In the genomic region with DNA sequence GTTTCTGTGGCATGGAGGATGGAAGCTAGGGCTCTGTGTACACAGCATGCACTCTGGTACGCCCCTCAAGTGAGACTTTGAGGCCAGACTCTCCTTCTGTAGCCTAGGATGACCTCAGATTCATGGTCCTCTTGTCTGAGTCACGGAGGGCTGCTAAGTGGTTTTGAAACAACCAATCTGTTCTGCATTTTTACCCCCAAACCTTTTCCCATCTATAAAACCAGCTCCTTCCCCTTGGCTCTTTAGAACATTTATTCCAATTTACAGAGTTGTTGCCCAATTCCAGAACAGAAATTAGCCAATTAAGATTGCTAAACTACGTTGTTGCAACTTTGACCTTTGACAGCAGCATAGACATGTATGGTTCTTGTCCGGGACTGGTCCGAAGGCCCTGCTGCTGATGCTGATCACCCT, we compare ENCODE assay signal across 37 mouse cellular contexts. TPM values are rescaled to one million over a fixed set of nuclear protein-coding genes. Genes with fewer than 3 reads are reported as not detected.
DNase-seq lines count a peak whose midpoint lies in the region; ATAC-seq lines count a peak whose summit lies in the region.
"Had no signal": no experiment of that assay in that cellular context is flagged by ENCODE, and none has a peak within 500 bp of the region (broad histone marks: within the 10 kb centered on the region; RNA-seq: fewer than 3 reads in every experiment).

No protein-coding gene starts in this region.

- 0 out of 2 replicates have a peak, but pooled peaks have one; percentile 17 for ATAC-seq in lung, embryonic 16.5 days (ENCODE audit: low read depth)
- ATAC-seq: forebrain, embryonic 15.5 days; intestine, postnatal 0 days; liver, embryonic 12.5 days; midbrain, embryonic 15.5 days had no signal

- H3K36me3 ChIP-seq in lung, embryonic 16.5 days (ENCODE audit: control insufficient read depth, insufficient read depth, low read length), result no peaks in the 10 kb centered on the region
- H3K36me3 ChIP-seq: forebrain, embryonic 15.5 days; G1E; heart, embryonic 12.5 days; liver, embryonic 12.5 days; midbrain, embryonic 15.5 days; neural tube, embryonic 13.5 days; stomach, embryonic 15.5 days had no signal

- intact Hi-C loops in heart, postnatal 14 days (cut with DNase I), result no loop called here

- no peak for DNase-seq in lung, postnatal 4 days
- peak; percentile 44 for DNase-seq in adipocyte (ENCODE audit: low spot score)
- peak; percentile 65 for DNase-seq in lung, postnatal 36 days
- no peak for DNase-seq in heart, postnatal 14 days
- no peak for DNase-seq in kidney, postnatal 36 days
- DNase-seq in neural tube, embryonic 10.5 days (ENCODE audit: extremely low spot score, low spot score), result no peak
- DNase-seq: adrenal gland, postnatal 14 days; cerebellum, adult 2 months; cerebellum, postnatal 25 days; gastrocnemius, adult 2 months; gastrocnemius, postnatal 36 days; heart, adult 2 months; kidney, adult 9 months; kidney, postnatal 10 days; layer of hippocampus, adult 9-11 months; right cerebral cortex, postnatal 4 days had no signal

- no peak overlapping the region for H3K27ac ChIP-seq in lung, embryonic 16.5 days (ENCODE audit: low read length)
- H3K27ac ChIP-seq in brown adipose tissue, adult 24 weeks (replicated peaks; ENCODE audit: low read depth, low read length), result peak overlapping the region; percentile 80
- H3K27ac ChIP-seq: forebrain, embryonic 15.5 days; gastrocnemius, adult 2 months; heart, adult 2 months; hindbrain, embryonic 14.5 days; liver, embryonic 12.5 days; neural tube, embryonic 13.5 days; stomach, embryonic 15.5 days had no signal

- H3K9ac ChIP-seq in lung, embryonic 16.5 days (ENCODE audit: low read length), result no peak overlapping the region
- H3K9ac ChIP-seq: forebrain, embryonic 15.5 days; heart, embryonic 12.5 days; hindbrain, embryonic 14.5 days; liver, embryonic 12.5 days; midbrain, embryonic 15.5 days; neural tube, embryonic 13.5 days; stomach, embryonic 15.5 days had no signal

- no peaks in the 10 kb centered on the region for H3K4me1 ChIP-seq in lung, embryonic 16.5 days (replicated peaks; ENCODE audit: control insufficient read depth, insufficient read depth, low read length)
- H3K4me1 ChIP-seq in brown adipose tissue, adult 24 weeks (ENCODE audit: control insufficient read depth, insufficient read depth, insufficient read length, low read length), result peaks cover 14% of the 10 kb centered on the region
- H3K4me1 ChIP-seq: heart, embryonic 12.5 days; liver, embryonic 12.5 days; megakaryocyte, embryonic 14.5 days; stomach, embryonic 15.5 days had no signal

- no peak overlapping the region for H3K4me3 ChIP-seq in lung, embryonic 16.5 days (ENCODE audit: low read length)
- H3K4me3 ChIP-seq in brown adipose tissue, adult 24 weeks (ENCODE audit: insufficient read depth, low read depth, low read length), result no peak overlapping the region
- H3K4me3 ChIP-seq: forebrain, embryonic 15.5 days; gastrocnemius, adult 2 months; heart, adult 2 months; heart, embryonic 12.5 days; liver, embryonic 12.5 days; megakaryocyte, embryonic 14.5 days; midbrain, embryonic 15.5 days; myocyte; neural tube, embryonic 13.5 days; stomach, embryonic 15.5 days had no signal

- no peak overlapping the region for H3K4me2 ChIP-seq in lung, embryonic 16.5 days (ENCODE audit: low read depth, low read length)
- H3K4me2 ChIP-seq: forebrain, embryonic 15.5 days; heart, embryonic 12.5 days; hindbrain, embryonic 14.5 days; liver, embryonic 12.5 days; midbrain, embryonic 15.5 days; neural tube, embryonic 13.5 days; stomach, embryonic 15.5 days had no signal

- no peaks in the 10 kb centered on the region for H3K9me3 ChIP-seq in lung, embryonic 16.5 days (ENCODE audit: control insufficient read depth, low read length)
- H3K9me3 ChIP-seq: forebrain, embryonic 15.5 days; liver, embryonic 12.5 days; midbrain, embryonic 15.5 days; neural tube, embryonic 13.5 days; stomach, embryonic 15.5 days had no signal

- H3K27me3 ChIP-seq in lung, embryonic 16.5 days (ENCODE audit: control insufficient read depth, insufficient read depth, low read depth, low read length), result no peaks in the 10 kb centered on the region
- H3K27me3 ChIP-seq: forebrain, embryonic 15.5 days; heart, embryonic 12.5 days; liver, embryonic 12.5 days; midbrain, embryonic 15.5 days; neural tube, embryonic 13.5 days; stomach, embryonic 15.5 days had no signal

- 58% methylated on average over 5 of the region's 5 CpGs for WGBS in lung, embryonic 16.5 days

RNA-seq across cellular contexts. Expression of gene Pnpla5, which starts 16.6 kb away (rescaled TPM):
- not detected in 2 replicates for polyA plus RNA-seq in lung, embryonic 16.5 days (2015; fragmentation: Nextera tagmentation; extraction: Ambion mirVana)
- not detected in 2 replicates for polyA plus RNA-seq in brown adipose tissue, adult 24 weeks (2012; ENCODE audit: insufficient read depth, insufficient read length, missing spikeins)
- not detected for total RNA-seq in heart, postnatal 14 days (2021)
- total RNA-seq: G1E; gastrocnemius, postnatal 36 days; heart, adult 2 months; hematopoietic stem cell, adult 5-6 weeks; left cerebral cortex, adult 18-20 months; left cerebral cortex, postnatal 14 days had no signal
- polyA plus RNA-seq: brain, embryonic 14.5 days; C2C12; cerebellum, adult 2 months; embryonic facial prominence, embryonic 11.5 days; forebrain, embryonic 15.5 days; G1E; heart, adult 2 months; heart, embryonic 12.5 days; heart, postnatal 0 days; hindbrain, embryonic 14.5 days; intestine, postnatal 0 days; limb, embryonic 11.5 days; midbrain, embryonic 15.5 days; myocyte; neural tube, embryonic 13.5 days; stomach, embryonic 15.5 days had no signal

RNA-seq across cellular contexts. Expression of gene Pnpla3, which starts 28.0 kb away (rescaled TPM):
- polyA plus RNA-seq in lung, embryonic 16.5 days (2015; fragmentation: Nextera tagmentation; extraction: Ambion mirVana), result 0.38 TPM in 1 of 2 replicates, not detected in the other
- polyA plus RNA-seq in brown adipose tissue, adult 24 weeks (2012; ENCODE audit: insufficient read depth, insufficient read length, missing spikeins), result 506 and 707 TPM in 2 replicates
- 10 to 100 TPM in 1 of 2 experiments, 1 to 10 TPM in 1; 8.2 to 10.4 TPM for total RNA-seq in heart, postnatal 14 days (2021)
- total RNA-seq: G1E; hematopoietic stem cell, adult 5-6 weeks had no signal
- polyA plus RNA-seq: C2C12; G1E; limb, embryonic 11.5 days had no signal

RNA-seq across cellular contexts. Expression of gene Sult4a1, which starts 34.0 kb away (rescaled TPM):
- 0.98 and 1.7 TPM in 2 replicates for polyA plus RNA-seq in lung, embryonic 16.5 days (2015; fragmentation: Nextera tagmentation; extraction: Ambion mirVana)
- polyA plus RNA-seq in brown adipose tissue, adult 24 weeks (2012; ENCODE audit: insufficient read depth, insufficient read length, missing spikeins), result not detected in 2 replicates
- under 1 TPM; 0.14 to 0.17 TPM for total RNA-seq in heart, postnatal 14 days (2021)
- total RNA-seq: G1E; gastrocnemius, adult 2 months; gastrocnemius, postnatal 36 days; hematopoietic stem cell, adult 5-6 weeks had no signal
- polyA plus RNA-seq: C2C12, G1E, myocyte had no signal

RNA-seq across cellular contexts. Expression of gene Samm50, which starts 52.4 kb away (rescaled TPM):
- 98.8 and 105 TPM in 2 replicates for polyA plus RNA-seq in lung, embryonic 16.5 days (2015; fragmentation: Nextera tagmentation; extraction: Ambion mirVana)
- polyA plus RNA-seq in brown adipose tissue, adult 24 weeks (2012; ENCODE audit: insufficient read depth, insufficient read length, missing spikeins), result 177 and 266 TPM in 2 replicates
- total RNA-seq in heart, postnatal 14 days (2021), result 100 to 1,000 TPM; 265 to 269 TPM

Comparison
In these comparisons a context has a peak if more than half of its experiments do, and no peak if none do; other contexts are left out.
1. DNase-seq: peak in adipocyte (single experiment) and lung, postnatal 36 days (single experiment); none in lung, postnatal 4 days (0 of 2), heart, postnatal 14 days (0 of 2), kidney, postnatal 36 days (0 of 2) and neural tube, embryonic 10.5 days (single experiment).
2. RNA of gene Pnpla3, which starts 28.0 kb away (polyA plus RNA-seq): 506 to 707 TPM in brown adipose tissue, adult 24 weeks; 0.38 TPM in lung, embryonic 16.5 days; every median in the first group is over 100 times any median in the second.